Mouse (Mus musculus): ENCODE measurements around the gene Tsc22d1.

Tsc22d1 gene

GRCm38 (mm10) chr14:76556031-76556851, 141.5 kb downstream of the Tsc22d1 start:
- DNase-seq (ENCODE audit: extremely low read depth, low read depth): no peak

- no peak for DNase-seq (ENCODE audit: extremely low read depth, low read depth)
Measured at GRCm38 (mm10) chr14:76556852-76557208, 142.1 kb downstream of the Tsc22d1 start, which contains the start of gene Serp2. TSS of gene Serp2 (minus strand) at chr14:76556889.

Measured in MEL-GATA-1-ER (cell line).